Mouse (Mus musculus) forebrain, embryonic 14.5 days (tissue): ENCODE measurements around the gene Lingo2. TPM values are rescaled to one million over a fixed set of nuclear protein-coding genes. Genes with fewer than 3 reads are reported as not detected.
"Not testable (repeated sequence)": the region's sequence is repeated elsewhere in the genome, so short reads cannot be mapped to it uniquely, and the experiment has no call there.

ENCODE experiments used
- ATAC-seq: fragments of 200-750 bp; cut with Nextera tagmentation; 2 replicates; pipeline ENCODE4 v1.8.0; 2017; ENCODE audit warnings: mild to moderate bottlenecking, moderate library complexity
- DNase-seq: peaks from one replicate; pipeline ENCODE4 v3.0.0-alpha.2; 2015; ENCODE audit warnings: low spot score
- H3K27ac ChIP-seq: fragments of 300-500 bp; sonication (generic); 2 replicates; pipeline ENCODE4 v1.5.1; 2014; ENCODE audit warnings: low read depth, mild to moderate bottlenecking, control low read depth, low read length, moderate library complexity
- H3K27me3 ChIP-seq: fragments of 300-500 bp; sonication (generic); replicated peaks from 2 replicates; pipeline ENCODE4 v1.6.1; 2014; ENCODE audit warnings: low read length, control low read depth, mixed read lengths; ENCODE audit not compliant: control insufficient read depth, insufficient read depth
- H3K36me3 ChIP-seq: fragments of 300-500 bp; sonication (generic); 2 replicates; pipeline ENCODE4 v1.6.1; 2014; ENCODE audit warnings: low read length, control low read depth; ENCODE audit not compliant: control insufficient read depth, insufficient read depth
- H3K4me1 ChIP-seq: fragments of 300-500 bp; sonication (generic); 2 replicates; pipeline ENCODE4 v1.6.1; 2014; ENCODE audit warnings: antibody characterized with exemption, low read length, control low read depth; ENCODE audit not compliant: control insufficient read depth, insufficient read depth
- H3K4me2 ChIP-seq: fragments of 300-500 bp; sonication (generic); 2 replicates; pipeline ENCODE4 v1.6.1; 2014; ENCODE audit warnings: mild to moderate bottlenecking, control low read depth, low read length
- H3K4me3 ChIP-seq: fragments of 300-500 bp; sonication (generic); 2 replicates; pipeline ENCODE4 v1.5.1; 2014; ENCODE audit warnings: low read depth, low read length, control low read depth
- H3K9ac ChIP-seq: fragments of 300-500 bp; sonication (generic); 2 replicates; pipeline ENCODE4 v1.6.1; 2014; ENCODE audit warnings: mild to moderate bottlenecking, low read length, control low read depth, moderate library complexity
- H3K9me3 ChIP-seq: fragments of 300-500 bp; sonication (generic); replicated peaks from 2 replicates; pipeline ENCODE4 v1.6.1; 2016; ENCODE audit warnings: low read length, control low read depth, mixed read lengths; ENCODE audit not compliant: control insufficient read depth
- WGBS: fragments of 180-500 bp; shearing (Covaris S2); extraction: QIAGEN DNeasy Blood & Tissue Kit; methylation state at CpG from one replicate; pipeline ENCODE4 v1.1.7; 2014; 5-methylcytosine and 5-hydroxymethylcytosine counted together
- polyA plus RNA-seq: library from polyadenylated mRNA; unstranded; fragments of >200 nt; fragmentation: Nextera tagmentation; extraction: Ambion mirVana; gene quantifications from 2 replicates; pipeline ENCODE4 v1.2.1, GENCODE M21; 2014

Lingo2 gene
- polyA plus RNA-seq, 1 experiment from 2014 or later: 17.8 TPM

GRCm38 (mm10) chr4:36078910-36079525 is 872.5 kb downstream of the Lingo2 start:
- DNase-seq (peak; percentile 43), ATAC-seq (peak; percentile 24; the same call in 1 of the 2 replicates)
- no peak overlapping the region for H3K9ac ChIP-seq
- H3K9me3 ChIP-seq: no peaks in the 10 kb centered on the region
- no peak overlapping the region for H3K4me2 ChIP-seq
- H3K4me3 ChIP-seq: no peak overlapping the region
- H3K27ac ChIP-seq: no peak overlapping the region
- H3K4me1 ChIP-seq: no peaks in the 10 kb centered on the region
- H3K27me3 ChIP-seq: no peaks in the 10 kb centered on the region
- H3K36me3 ChIP-seq: no peaks in the 10 kb centered on the region
- 84% methylated on average over 6 of the region's 6 CpGs for WGBS

- H3K9me3 ChIP-seq, ATAC-seq, H3K27ac ChIP-seq, H3K4me3 ChIP-seq, H3K36me3 ChIP-seq, H3K27me3 ChIP-seq, DNase-seq, H3K4me1 ChIP-seq, H3K9ac ChIP-seq, H3K4me2 ChIP-seq: not testable (repeated sequence)
- 70% methylated on average over 1 of the region's 1 CpGs for WGBS
Measured at GRCm38 (mm10) chr4:36064701-36065100, 886.8 kb downstream of the Lingo2 start.

- Histone ChIP-seq H3K9ac (no peak overlapping the region), H3K9me3 (no peaks in the 10 kb centered on the region), H3K4me1 (no peaks in the 10 kb centered on the region), H3K4me3 (no peak overlapping the region), H3K27ac (no peak overlapping the region), H3K27me3 (no peaks in the 10 kb centered on the region), H3K36me3 (no peaks in the 10 kb centered on the region), H3K4me2 (no peak overlapping the region)
- DNase-seq: no peak
- ATAC-seq: no peak
- WGBS: 33% methylated on average over 6 of the region's 6 CpGs
Measured at GRCm38 (mm10) chr4:36052791-36053376, 898.7 kb downstream of the Lingo2 start.

- Histone ChIP-seq H3K4me2 (no peak overlapping the region), H3K27me3 (no peaks in the 10 kb centered on the region), H3K27ac (no peak overlapping the region), H3K9me3 (no peaks in the 10 kb centered on the region), H3K36me3 (no peaks in the 10 kb centered on the region), H3K9ac (no peak overlapping the region), H3K4me1 (no peaks in the 10 kb centered on the region), H3K4me3 (no peak overlapping the region)
- WGBS: 79% methylated on average over 3 of the region's 3 CpGs
- DNase-seq (peak; percentile 23), ATAC-seq (0 out of 2 replicates have a peak, but pooled peaks have one; percentile 32)
Measured at GRCm38 (mm10) chr4:36040361-36040760, 911.2 kb downstream of the Lingo2 start.

- H3K4me1 ChIP-seq: no peaks in the 10 kb centered on the region
- 86% methylated on average over 2 of the region's 2 CpGs for WGBS
- DNase-seq (no peak), ATAC-seq (no peak)
- no peak overlapping the region for H3K4me2 ChIP-seq
- H3K36me3 ChIP-seq: no peaks in the 10 kb centered on the region
- no peaks in the 10 kb centered on the region for H3K9me3 ChIP-seq
- no peak overlapping the region for H3K27ac ChIP-seq
- H3K9ac ChIP-seq: no peak overlapping the region
- H3K27me3 ChIP-seq: no peaks in the 10 kb centered on the region
- no peak overlapping the region for H3K4me3 ChIP-seq
Measured at GRCm38 (mm10) chr4:36038742-36039141, 912.8 kb downstream of the Lingo2 start.

GRCm38 (mm10) chr4:36032039-36032438 is 919.5 kb downstream of the Lingo2 start:
- Histone ChIP-seq H3K9me3 (no peaks in the 10 kb centered on the region), H3K4me1 (no peaks in the 10 kb centered on the region), H3K27me3 (no peaks in the 10 kb centered on the region), H3K36me3 (no peaks in the 10 kb centered on the region), H3K9ac (no peak overlapping the region), H3K4me2 (no peak overlapping the region), H3K27ac (no peak overlapping the region), H3K4me3 (no peak overlapping the region)
- ATAC-seq (no peak), DNase-seq (no peak)
- 84% methylated on average over 5 of the region's 5 CpGs for WGBS

GRCm38 (mm10) chr4:36014181-36014580 is 937.4 kb downstream of the Lingo2 start:
- ATAC-seq (no peak), DNase-seq (no peak)
- H3K4me1 ChIP-seq: no peaks in the 10 kb centered on the region
- 86% methylated on average over 4 of the region's 4 CpGs for WGBS
- no peak overlapping the region for H3K27ac ChIP-seq
- no peaks in the 10 kb centered on the region for H3K27me3 ChIP-seq
- no peaks in the 10 kb centered on the region for H3K36me3 ChIP-seq
- no peak overlapping the region for H3K4me2 ChIP-seq
- H3K4me3 ChIP-seq: no peak overlapping the region
- H3K9ac ChIP-seq: no peak overlapping the region
- no peaks in the 10 kb centered on the region for H3K9me3 ChIP-seq

- WGBS: 87% methylated on average over 2 of the region's 2 CpGs
- no peak overlapping the region for H3K9ac ChIP-seq
- no peak overlapping the region for H3K4me2 ChIP-seq
- H3K27ac ChIP-seq: no peak overlapping the region
- no peak overlapping the region for H3K4me3 ChIP-seq
- ATAC-seq: no peak
- no peaks in the 10 kb centered on the region for H3K9me3 ChIP-seq
- no peaks in the 10 kb centered on the region for H3K27me3 ChIP-seq
- no peaks in the 10 kb centered on the region for H3K36me3 ChIP-seq
- no peak for DNase-seq
- no peaks in the 10 kb centered on the region for H3K4me1 ChIP-seq
Measured at GRCm38 (mm10) chr4:35992005-35992763, 959.4 kb downstream of the Lingo2 start.

- no peak overlapping the region for H3K27ac ChIP-seq
- H3K36me3 ChIP-seq: no peaks in the 10 kb centered on the region
- H3K9me3 ChIP-seq: no peaks in the 10 kb centered on the region
- no peak overlapping the region for H3K9ac ChIP-seq
- no peaks in the 10 kb centered on the region for H3K4me1 ChIP-seq
- 75% methylated on average over 6 of the region's 6 CpGs for WGBS
- no peak overlapping the region for H3K4me2 ChIP-seq
- ATAC-seq (no peak), DNase-seq (no peak)
- no peak overlapping the region for H3K4me3 ChIP-seq
- no peaks in the 10 kb centered on the region for H3K27me3 ChIP-seq
Measured at GRCm38 (mm10) chr4:35986012-35986411, 965.5 kb downstream of the Lingo2 start.
